Mouse (Mus musculus): Measurements from ENCODE around the gene Pomt2.

GRCm38 (mm10) chr12:87147395-87148089 lies at the start of gene Pomt2:
- TF ChIP-seq POLR2A (IDR thresholded peaks at IDR 0.05; ENCODE audit: insufficient read depth, low read length), result peak; percentile 44
- no peak for TF ChIP-seq CTCF (IDR thresholded peaks at IDR 0.05; ENCODE audit: low read depth, low read length)

All from ES-Bruce4 (cell line).